Mouse (Mus musculus) hindbrain, embryonic 11.5 days (tissue): ENCODE measurements around the gene Fam222a. TPM values are rescaled to one million over a fixed set of nuclear protein-coding genes. Genes with fewer than 3 reads are reported as not detected.

Experiments
- ATAC-seq: fragments of 200-750 bp; cut with Nextera tagmentation; 2 replicates; pipeline ENCODE4 v1.8.0; 2017; ENCODE audit warnings: mild to moderate bottlenecking, moderate TSS enrichment, moderate library complexity; ENCODE audit not compliant: low FRiP score
- DNase-seq: peaks from one replicate; pipeline ENCODE4 v3.0.0-alpha.2; 2015; ENCODE audit warnings: low spot score
- H3K27ac ChIP-seq: fragments of 300-500 bp; sonication (generic); 2 replicates; pipeline ENCODE4 v1.5.1; 2014; ENCODE audit warnings: mild to moderate bottlenecking, low read depth, low read length
- H3K27me3 ChIP-seq: fragments of 300-500 bp; sonication (generic); 2 replicates; pipeline ENCODE4 v1.6.1; 2014; ENCODE audit warnings: mild to moderate bottlenecking, low read length, moderate library complexity, mixed read lengths; ENCODE audit not compliant: control insufficient read depth, insufficient read depth
- H3K36me3 ChIP-seq: fragments of 300-500 bp; sonication (generic); 2 replicates; pipeline ENCODE4 v1.6.1; 2014; ENCODE audit warnings: mild to moderate bottlenecking, low read length, moderate library complexity, mixed read lengths; ENCODE audit not compliant: control insufficient read depth, insufficient read depth
- H3K4me1 ChIP-seq: fragments of 300-500 bp; sonication (generic); replicated peaks from 2 replicates; pipeline ENCODE4 v1.6.1; 2014; ENCODE audit warnings: low read length, mixed read lengths; ENCODE audit not compliant: control insufficient read depth, insufficient read depth
- H3K4me2 ChIP-seq: fragments of 300-500 bp; sonication (generic); replicated peaks from 2 replicates; pipeline ENCODE4 v1.6.1; 2014; ENCODE audit warnings: mild to moderate bottlenecking, low read depth, low read length
- H3K4me3 ChIP-seq: fragments of 300-500 bp; sonication (generic); 2 replicates; pipeline ENCODE4 v1.5.1; 2014; ENCODE audit warnings: low read depth, low read length
- H3K9ac ChIP-seq: fragments of 300-500 bp; sonication (generic); 2 replicates; pipeline ENCODE4 v1.6.1; 2014; ENCODE audit warnings: low read depth, low read length
- H3K9me3 ChIP-seq: fragments of 300-500 bp; sonication (generic); 2 replicates; pipeline ENCODE4 v1.6.1; 2016; ENCODE audit warnings: low read length; ENCODE audit not compliant: control insufficient read depth
- WGBS: fragments of 180-500 bp; shearing (Covaris S2); extraction: QIAGEN DNeasy Blood & Tissue Kit; methylation state at CpG from one replicate; pipeline ENCODE4 v1.1.7; 2014; 5-methylcytosine and 5-hydroxymethylcytosine counted together
- polyA plus RNA-seq: library from polyadenylated mRNA; unstranded; fragments of >200 nt; fragmentation: Nextera tagmentation; extraction: Ambion mirVana; gene quantifications from 2 replicates; pipeline ENCODE4 v1.2.1, GENCODE M21; 2014

Gene Fam222a
- polyA plus RNA-seq, 1 experiment from 2014 or later, result 6.5 TPM

GRCm38 (mm10) chr5:114552507-114553208 is 15.2 kb upstream of the Fam222a start:
- Histone ChIP-seq H3K9ac (no peak overlapping the region), H3K27me3 (no peaks in the 10 kb centered on the region), H3K9me3 (no peaks in the 10 kb centered on the region), H3K4me1 (peaks cover 2% of the 10 kb centered on the region; the same call in 1 of the 2 replicates), H3K36me3 (no peaks in the 10 kb centered on the region), H3K4me3 (no peak overlapping the region), H3K4me2 (no peak overlapping the region), H3K27ac (no peak overlapping the region)
- ATAC-seq (no peak), DNase-seq (no peak)
- 76% methylated on average over 13 of the region's 13 CpGs for WGBS

- no peaks in the 10 kb centered on the region for H3K9me3 ChIP-seq
- H3K9ac ChIP-seq, result no peak overlapping the region
- peaks cover 2% of the 10 kb centered on the region; the same call in 1 of the 2 replicates for H3K4me1 ChIP-seq
- H3K36me3 ChIP-seq, result no peaks in the 10 kb centered on the region
- no peak overlapping the region for H3K4me3 ChIP-seq
- no peaks in the 10 kb centered on the region for H3K27me3 ChIP-seq
- peak; percentile 39 for DNase-seq
- WGBS, result 57% methylated on average over 8 of the region's 8 CpGs
- H3K4me2 ChIP-seq, result no peak overlapping the region
- H3K27ac ChIP-seq, result 0 out of 2 replicates have a peak overlapping the region, but pooled peaks have one; percentile 30
- ATAC-seq, result no peak
Measured at GRCm38 (mm10) chr5:114553706-114554105, 14.1 kb upstream of the Fam222a start.

DNA sequence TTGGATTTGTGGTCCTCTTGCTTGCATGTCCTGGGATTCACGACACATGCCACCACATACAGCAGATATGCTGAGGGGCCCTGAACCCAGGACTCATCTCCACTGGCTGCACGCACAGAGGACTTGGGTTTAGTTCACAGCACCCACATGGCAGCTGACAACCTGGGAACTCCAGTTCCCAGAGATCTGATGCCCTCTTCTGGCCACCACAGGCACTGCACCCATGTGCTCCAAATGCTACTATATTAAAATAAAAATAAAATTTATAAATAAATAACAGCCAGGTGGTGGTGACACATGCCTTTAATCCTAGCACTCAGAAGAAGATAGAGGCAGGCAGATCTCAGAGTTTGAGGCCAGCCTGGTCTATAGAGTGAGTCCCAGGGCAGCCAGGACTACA is 12.4 kb upstream of the Fam222a start:
- 89% methylated on average over 2 of the region's 2 CpGs for WGBS
- ATAC-seq, result no peak
- no peaks in the 10 kb centered on the region for H3K36me3 ChIP-seq
- no peak overlapping the region for H3K4me2 ChIP-seq
- DNase-seq, result no peak
- no peak overlapping the region for H3K4me3 ChIP-seq
- H3K9ac ChIP-seq, result no peak overlapping the region
- H3K9me3 ChIP-seq, result no peaks in the 10 kb centered on the region
- no peak overlapping the region for H3K27ac ChIP-seq
- no peaks in the 10 kb centered on the region for H3K27me3 ChIP-seq
- peaks cover 2% of the 10 kb centered on the region; the same call in 1 of the 2 replicates for H3K4me1 ChIP-seq

DNA sequence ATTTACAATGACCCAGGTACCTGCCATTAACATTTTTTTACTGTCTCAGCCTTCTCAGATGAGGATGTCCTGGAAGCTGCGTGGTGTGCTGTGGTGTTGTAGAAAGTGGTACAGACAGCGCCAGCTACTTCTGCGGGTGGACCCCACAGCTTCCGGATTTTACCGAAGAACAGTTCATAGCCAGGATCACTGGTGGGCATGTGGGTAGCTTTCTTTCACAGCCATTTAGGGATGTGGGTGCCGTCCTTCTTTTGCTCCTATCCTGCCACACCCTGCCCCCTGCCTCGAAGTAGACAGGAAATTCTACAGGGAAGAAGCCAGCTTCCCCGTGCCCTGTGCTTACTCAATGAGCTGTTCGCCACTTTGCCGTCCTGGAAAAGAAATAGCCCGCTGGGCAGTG is 11.7 kb upstream of the Fam222a start:
- Histone ChIP-seq H3K4me2 (no peak overlapping the region), H3K4me3 (no peak overlapping the region), H3K36me3 (no peaks in the 10 kb centered on the region), H3K9me3 (no peaks in the 10 kb centered on the region), H3K9ac (no peak overlapping the region), H3K4me1 (peaks cover 5% of the 10 kb centered on the region; the same call in 1 of the 2 replicates), H3K27ac (no peak overlapping the region), H3K27me3 (no peaks in the 10 kb centered on the region)
- WGBS, result 80% methylated on average over 11 of the region's 11 CpGs
- no peak for ATAC-seq
- DNase-seq, result no peak

GRCm38 (mm10) chr5:114557765-114558731 is 9.8 kb upstream of the Fam222a start:
- Histone ChIP-seq H3K9ac (no peak overlapping the region), H3K4me2 (no peak overlapping the region), H3K4me1 (peaks cover 5% of the 10 kb centered on the region; the same call in 1 of the 2 replicates), H3K36me3 (no peaks in the 10 kb centered on the region), H3K4me3 (no peak overlapping the region), H3K9me3 (no peaks in the 10 kb centered on the region), H3K27me3 (no peaks in the 10 kb centered on the region), H3K27ac (no peak overlapping the region)
- ATAC-seq (no peak), DNase-seq (peak; percentile 37)
- WGBS, result 57% methylated on average over 20 of the region's 20 CpGs

DNA sequence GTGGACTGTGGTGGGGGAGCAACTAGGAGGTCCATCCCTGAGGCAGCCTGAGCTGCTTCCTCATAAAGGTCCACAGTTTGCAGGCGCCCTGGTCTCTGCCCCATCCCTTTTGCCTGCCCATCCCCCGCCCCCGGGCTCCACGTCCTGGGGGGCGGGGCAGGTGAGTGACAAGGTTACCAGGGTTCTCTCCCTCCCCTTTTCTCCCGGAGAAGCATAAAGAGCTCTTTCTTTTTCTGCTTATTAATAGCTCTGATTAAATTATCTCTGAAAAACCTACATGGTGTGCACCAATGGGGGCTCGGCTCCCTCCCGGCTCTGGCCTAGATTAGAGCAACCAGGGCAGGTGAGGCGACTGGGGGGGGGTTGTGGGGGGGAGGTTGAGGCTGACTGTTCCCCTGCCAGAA is 7.3 kb upstream of the Fam222a start:
- 31% methylated on average over 9 of the region's 9 CpGs for WGBS
- DNase-seq, result peak; percentile 45
- Histone ChIP-seq H3K27me3 (peaks cover under 1% of the 10 kb centered on the region; the same call in 1 of the 2 replicates), H3K9me3 (no peaks in the 10 kb centered on the region), H3K27ac (no peak overlapping the region), H3K4me3 (no peak overlapping the region), H3K4me2 (no peak overlapping the region), H3K9ac (no peak overlapping the region), H3K4me1 (0 out of 2 replicates have a peak, but pooled peaks cover 3% of the 10 kb centered on the region), H3K36me3 (no peaks in the 10 kb centered on the region)
- no peak for ATAC-seq

DNA sequence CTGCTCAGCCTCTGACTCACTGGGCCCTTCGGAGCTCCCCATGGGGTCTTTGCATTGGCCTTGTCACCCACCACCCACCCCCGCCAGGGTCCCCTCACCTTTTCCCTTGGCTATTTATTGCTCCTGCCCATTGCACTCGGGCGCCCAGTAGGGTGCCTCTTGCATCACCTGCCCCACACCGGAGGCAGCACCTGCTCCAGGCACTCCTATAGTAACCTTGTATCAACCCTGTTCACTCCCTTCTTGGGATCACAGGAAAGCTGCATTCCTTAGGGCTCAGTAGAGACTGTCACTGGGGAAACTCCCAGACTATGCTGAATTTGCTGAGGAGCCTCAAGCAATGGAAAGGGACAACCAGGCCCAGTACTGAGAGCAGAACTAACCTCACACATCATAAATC is 6.9 kb upstream of the Fam222a start:
- no peak for DNase-seq
- Histone ChIP-seq H3K36me3 (no peaks in the 10 kb centered on the region), H3K9me3 (no peaks in the 10 kb centered on the region), H3K27ac (no peak overlapping the region), H3K9ac (no peak overlapping the region), H3K27me3 (peaks cover 2% of the 10 kb centered on the region; the same call in 1 of the 2 replicates), H3K4me2 (no peak overlapping the region), H3K4me3 (no peak overlapping the region), H3K4me1 (0 out of 2 replicates have a peak, but pooled peaks cover 3% of the 10 kb centered on the region)
- ATAC-seq, result no peak
- WGBS, result 56% methylated on average over 5 of the region's 5 CpGs

- no peaks in the 10 kb centered on the region for H3K9me3 ChIP-seq
- no peak overlapping the region for H3K27ac ChIP-seq
- ATAC-seq (no peak), DNase-seq (no peak)
- no peaks in the 10 kb centered on the region for H3K36me3 ChIP-seq
- no peak overlapping the region for H3K9ac ChIP-seq
- H3K4me2 ChIP-seq, result no peak overlapping the region
- no peak overlapping the region for H3K4me3 ChIP-seq
- 92% methylated on average over 7 of the region's 7 CpGs for WGBS
- H3K27me3 ChIP-seq, result peaks cover 6% of the 10 kb centered on the region; the same call in 1 of the 2 replicates
- peaks cover 10% of the 10 kb centered on the region for H3K4me1 ChIP-seq
Measured at GRCm38 (mm10) chr5:114563994-114564393, 3.8 kb upstream of the Fam222a start.
